Mouse (Mus musculus): ENCODE data around the gene Elk1. TPM values are rescaled to one million over a fixed set of nuclear protein-coding genes. Genes with fewer than 3 reads are reported as not detected.

The Elk1 gene
- 1.8 and 1.9 TPM in 2 replicates for polyA plus RNA-seq (2012; rRNA removed)

- no peaks in the 10 kb centered on the region; the same call in 1 of the 2 replicates for H3K4me1 ChIP-seq (ENCODE audit: control insufficient read depth, insufficient read depth, low read length)
- H3K27me3 ChIP-seq (ENCODE audit: control insufficient read depth, insufficient read depth, low read length): no peaks in the 10 kb centered on the region
- peak within 1 kb of the TSS; percentile 85 for H3K4me3 ChIP-seq (ENCODE audit: control insufficient read depth, low read depth, low read length)
- no peaks in the 10 kb centered on the region for H3K36me3 ChIP-seq (ENCODE audit: control insufficient read depth, insufficient read depth, low read length)
- H3K27ac ChIP-seq (ENCODE audit: control insufficient read depth, insufficient read depth, low read depth, low read length): peak within 1 kb of the TSS; percentile 63
- TF ChIP-seq POLR2A (IDR thresholded peaks at IDR 0.05; ENCODE audit: control insufficient read depth, low read depth, low read length): no peak
- no peak for TF ChIP-seq CTCF (IDR thresholded peaks at IDR 0.05; ENCODE audit: control insufficient read depth, insufficient read depth, insufficient replicate concordance, low read depth, low read length)
Observed at GRCm38 (mm10) chrX:20950191-20950880, at the start of gene Elk1. TSS of gene Elk1 (minus strand) at chrX:20950608.

- TF ChIP-seq POLR2A (IDR thresholded peaks at IDR 0.05; ENCODE audit: control insufficient read depth, low read depth, low read length): no peak
- TF ChIP-seq CTCF (IDR thresholded peaks at IDR 0.05; ENCODE audit: control insufficient read depth, insufficient read depth, insufficient replicate concordance, low read depth, low read length): no peak
- no peaks in the 10 kb centered on the region for H3K27me3 ChIP-seq (ENCODE audit: control insufficient read depth, insufficient read depth, low read length)
- H3K4me3 ChIP-seq (ENCODE audit: control insufficient read depth, low read depth, low read length): no peak overlapping the region
- H3K4me1 ChIP-seq (ENCODE audit: control insufficient read depth, insufficient read depth, low read length): no peaks in the 10 kb centered on the region
- no peaks in the 10 kb centered on the region for H3K36me3 ChIP-seq (ENCODE audit: control insufficient read depth, insufficient read depth, low read length)
- H3K27ac ChIP-seq (ENCODE audit: control insufficient read depth, insufficient read depth, low read depth, low read length): no peak overlapping the region
Observed at GRCm38 (mm10) chrX:20980901-20981300, 30.5 kb upstream of the Elk1 start.

- H3K27ac ChIP-seq (ENCODE audit: control insufficient read depth, insufficient read depth, low read depth, low read length): peak within 1 kb of the TSS; percentile 90
- TF ChIP-seq POLR2A (IDR thresholded peaks at IDR 0.05; ENCODE audit: control insufficient read depth, low read depth, low read length) (peak; percentile 53; the same call in 1 of the 2 replicates), CTCF (IDR thresholded peaks at IDR 0.05; ENCODE audit: control insufficient read depth, insufficient read depth, insufficient replicate concordance, low read depth, low read length) (no peak)
Observed at GRCm38 (mm10) chrX:20961477-20962378, 11.3 kb upstream of the Elk1 start, which contains the start of gene Uxt. TSS of gene Uxt (minus strand) at chrX:20962017.

GRCm38 (mm10) chrX:20946055-20946454 lies 4.4 kb downstream of the Elk1 start:
- H3K4me1 ChIP-seq (ENCODE audit: control insufficient read depth, insufficient read depth, low read length): no peaks in the 10 kb centered on the region; the same call in 1 of the 2 replicates
- no peaks in the 10 kb centered on the region for H3K27me3 ChIP-seq (ENCODE audit: control insufficient read depth, insufficient read depth, low read length)
- H3K36me3 ChIP-seq (ENCODE audit: control insufficient read depth, insufficient read depth, low read length): no peaks in the 10 kb centered on the region
- no peak overlapping the region for H3K4me3 ChIP-seq (ENCODE audit: control insufficient read depth, low read depth, low read length)
- H3K27ac ChIP-seq (ENCODE audit: control insufficient read depth, insufficient read depth, low read depth, low read length): no peak overlapping the region
- no peak for TF ChIP-seq POLR2A (IDR thresholded peaks at IDR 0.05; ENCODE audit: control insufficient read depth, low read depth, low read length)
- TF ChIP-seq CTCF (IDR thresholded peaks at IDR 0.05; ENCODE audit: control insufficient read depth, insufficient read depth, insufficient replicate concordance, low read depth, low read length): no peak

More at GRCm38 (mm10) chrX:20961477-20962378, 11.3 kb upstream of the Elk1 start, which contains the start of gene Uxt:
- H3K36me3 ChIP-seq (ENCODE audit: control insufficient read depth, insufficient read depth, low read length): no peaks in the 10 kb centered on the region
- peak within 1 kb of the TSS; percentile 94 for H3K4me3 ChIP-seq (ENCODE audit: control insufficient read depth, low read depth, low read length)
- H3K27me3 ChIP-seq (ENCODE audit: control insufficient read depth, insufficient read depth, low read length): no peaks in the 10 kb centered on the region
- no peaks in the 10 kb centered on the region for H3K4me1 ChIP-seq (ENCODE audit: control insufficient read depth, insufficient read depth, low read length)

- Histone ChIP-seq H3K4me1 (ENCODE audit: control insufficient read depth, insufficient read depth, low read length) (no peaks in the 10 kb centered on the region), H3K36me3 (ENCODE audit: control insufficient read depth, insufficient read depth, low read length) (no peaks in the 10 kb centered on the region), H3K27ac (ENCODE audit: control insufficient read depth, insufficient read depth, low read depth, low read length) (no peak overlapping the region), H3K4me3 (ENCODE audit: control insufficient read depth, low read depth, low read length) (no peak overlapping the region), H3K27me3 (ENCODE audit: control insufficient read depth, insufficient read depth, low read length) (no peaks in the 10 kb centered on the region)
- TF ChIP-seq POLR2A (IDR thresholded peaks at IDR 0.05; ENCODE audit: control insufficient read depth, low read depth, low read length) (no peak), CTCF (IDR thresholded peaks at IDR 0.05; ENCODE audit: control insufficient read depth, insufficient read depth, insufficient replicate concordance, low read depth, low read length) (no peak)
Observed at GRCm38 (mm10) chrX:20931963-20932362, 18.4 kb downstream of the Elk1 start.

- Histone ChIP-seq H3K36me3 (ENCODE audit: control insufficient read depth, insufficient read depth, low read length) (no peaks in the 10 kb centered on the region), H3K4me1 (ENCODE audit: control insufficient read depth, insufficient read depth, low read length) (no peaks in the 10 kb centered on the region), H3K27ac (ENCODE audit: control insufficient read depth, insufficient read depth, low read depth, low read length) (no peak within 1 kb of the TSS), H3K27me3 (ENCODE audit: control insufficient read depth, insufficient read depth, low read length) (no peaks in the 10 kb centered on the region), H3K4me3 (ENCODE audit: control insufficient read depth, low read depth, low read length) (no peak within 1 kb of the TSS)
- TF ChIP-seq CTCF (IDR thresholded peaks at IDR 0.05; ENCODE audit: control insufficient read depth, insufficient read depth, insufficient replicate concordance, low read depth, low read length) (no peak), POLR2A (IDR thresholded peaks at IDR 0.05; ENCODE audit: control insufficient read depth, low read depth, low read length) (no peak)
Observed at GRCm38 (mm10) chrX:20931364-20931763, 19.0 kb downstream of the Elk1 start, which contains the start of gene Cfp. TSS of gene Cfp (minus strand) at chrX:20931555.

GRCm38 (mm10) chrX:20929859-20930258 lies 20.5 kb downstream of the Elk1 start:
- H3K36me3 ChIP-seq (ENCODE audit: control insufficient read depth, insufficient read depth, low read length): no peaks in the 10 kb centered on the region
- H3K27me3 ChIP-seq (ENCODE audit: control insufficient read depth, insufficient read depth, low read length): no peaks in the 10 kb centered on the region
- H3K4me3 ChIP-seq (ENCODE audit: control insufficient read depth, low read depth, low read length): no peak overlapping the region
- TF ChIP-seq POLR2A (IDR thresholded peaks at IDR 0.05; ENCODE audit: control insufficient read depth, low read depth, low read length) (no peak), CTCF (IDR thresholded peaks at IDR 0.05; ENCODE audit: control insufficient read depth, insufficient read depth, insufficient replicate concordance, low read depth, low read length) (no peak)
- H3K4me1 ChIP-seq (ENCODE audit: control insufficient read depth, insufficient read depth, low read length): no peaks in the 10 kb centered on the region
- H3K27ac ChIP-seq (ENCODE audit: control insufficient read depth, insufficient read depth, low read depth, low read length): no peak overlapping the region
